Mouse (Mus musculus): ENCODE data around the gene Ablim1.

GRCm38 (mm10) chr19:57128037-57128436 is 186.7 kb downstream of the Ablim1 start:
- TF ChIP-seq CTCF (IDR thresholded peaks at IDR 0.05; ENCODE audit: low read depth) = no peak
- no peak for TF ChIP-seq EP300 (IDR thresholded peaks at IDR 0.05; ENCODE audit: low read depth)
